Mouse (Mus musculus): Measurements from ENCODE around the gene Map4k5.

Map4k5 gene

DNA sequence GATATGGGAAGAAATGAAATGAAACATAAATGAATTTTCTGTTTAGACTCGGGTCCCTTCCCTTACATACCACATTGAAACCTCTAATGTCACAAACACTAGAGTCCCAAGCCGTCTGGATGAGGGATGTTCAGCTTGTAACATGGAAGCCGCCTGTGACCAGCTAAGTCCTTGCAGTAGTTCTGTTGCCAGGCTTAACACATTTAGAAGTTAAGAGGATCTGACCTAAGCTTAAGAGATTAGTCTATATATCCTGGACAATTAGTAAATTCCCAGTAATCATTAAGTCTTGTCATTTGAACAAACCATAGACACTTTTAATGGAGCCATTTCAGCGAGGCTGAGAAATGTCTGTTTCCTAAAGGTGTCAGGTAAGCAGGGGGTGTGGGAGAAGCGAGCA lies 137.0 kb downstream of the Map4k5 start:
- no peak for DNase-seq (ENCODE audit: low spot score)

DNA sequence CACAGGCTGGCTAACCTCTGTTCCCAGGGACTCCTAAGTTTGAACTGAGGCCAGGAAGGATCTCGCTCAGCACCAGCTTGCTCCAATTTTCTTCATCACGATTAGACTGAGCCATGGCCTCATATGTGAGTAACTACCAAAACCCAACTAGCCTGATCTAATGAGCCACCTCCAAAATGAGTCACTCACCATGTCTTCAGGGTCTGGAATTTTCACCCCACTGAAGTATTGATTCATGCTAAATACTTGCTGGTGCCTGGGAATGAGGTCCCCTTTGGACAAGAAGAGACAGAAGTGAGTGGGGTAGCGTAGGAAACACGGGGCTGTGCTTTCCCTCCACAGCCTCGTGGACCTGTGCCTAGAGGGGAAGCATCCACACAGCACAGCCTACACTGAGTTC lies 139.1 kb downstream of the Map4k5 start:
- no peak for DNase-seq (ENCODE audit: low spot score)
